Mouse (Mus musculus) adipocyte (in vitro differentiated cells): ENCODE measurements around the gene Vezf1.

Source experiments
- DNase-seq: peaks from one replicate; pipeline ENCODE4 v3.0.0-alpha.2; 2016; ENCODE audit warnings: low spot score

The Vezf1 gene

DNA sequence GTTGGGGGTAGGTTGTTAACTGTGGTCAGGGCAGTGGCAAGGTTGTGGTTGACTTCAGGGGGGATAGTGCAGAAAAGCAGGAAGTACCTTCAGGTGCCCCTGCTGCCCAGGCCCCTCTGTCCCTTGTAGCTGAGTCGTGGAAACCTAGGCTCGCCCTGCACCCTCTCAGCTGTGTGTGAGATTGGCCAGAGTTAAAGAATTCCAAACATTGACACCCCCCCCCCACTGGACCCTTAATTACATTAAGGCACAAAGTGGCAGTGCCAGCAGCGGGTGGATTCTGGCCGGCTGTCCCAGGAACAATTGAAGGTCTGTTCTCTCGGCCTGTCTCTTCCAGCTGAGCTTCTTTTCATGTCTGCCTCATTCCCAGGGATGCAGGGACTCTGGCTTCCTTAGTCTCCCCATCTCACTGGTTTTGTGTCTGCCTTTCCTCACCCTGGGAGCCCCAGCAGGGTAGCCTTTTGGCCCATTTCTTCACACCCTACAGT lies 58.3 kb downstream of the Vezf1 start:
- no peak for DNase-seq

DNA sequence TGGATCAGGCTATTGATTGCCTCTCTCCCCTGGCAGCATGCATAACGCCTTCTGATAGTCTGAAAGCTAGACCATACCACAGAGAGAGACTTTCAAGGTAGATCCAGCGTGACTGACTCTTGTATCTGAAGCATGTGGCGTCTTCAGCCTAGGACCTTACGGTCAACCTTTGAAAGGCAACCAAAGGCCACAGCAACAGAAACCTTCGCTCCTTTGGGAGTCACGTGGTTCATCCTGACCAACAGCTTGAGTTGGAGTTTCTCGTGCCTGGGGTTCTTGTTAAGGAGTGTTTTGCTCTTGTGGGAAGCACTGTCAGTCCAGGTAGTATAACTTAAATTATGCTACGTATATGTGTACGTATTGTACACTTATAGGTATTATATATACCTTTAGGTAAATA lies 60.4 kb downstream of the Vezf1 start:
- no peak for DNase-seq

DNA sequence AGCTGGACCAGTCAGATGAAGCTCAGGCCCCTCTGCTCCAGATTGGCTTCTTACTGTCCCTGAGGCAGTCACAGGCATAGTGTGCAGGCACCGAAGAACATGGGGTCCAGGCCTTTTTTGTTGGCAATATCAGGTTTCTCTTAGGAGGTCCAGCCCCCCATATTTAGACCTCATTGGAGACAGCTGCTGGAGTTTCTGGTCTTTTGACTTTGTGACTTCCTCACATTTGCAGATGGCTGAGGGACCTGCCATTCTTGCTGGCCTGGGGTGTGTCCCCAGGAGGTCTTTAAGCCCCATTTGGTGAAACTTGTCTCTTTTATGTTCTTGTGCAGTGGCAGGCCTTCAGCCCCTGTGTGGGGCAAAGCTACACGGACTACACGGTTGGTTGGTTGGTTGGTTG lies 61.2 kb downstream of the Vezf1 start:
- no peak for DNase-seq

DNA sequence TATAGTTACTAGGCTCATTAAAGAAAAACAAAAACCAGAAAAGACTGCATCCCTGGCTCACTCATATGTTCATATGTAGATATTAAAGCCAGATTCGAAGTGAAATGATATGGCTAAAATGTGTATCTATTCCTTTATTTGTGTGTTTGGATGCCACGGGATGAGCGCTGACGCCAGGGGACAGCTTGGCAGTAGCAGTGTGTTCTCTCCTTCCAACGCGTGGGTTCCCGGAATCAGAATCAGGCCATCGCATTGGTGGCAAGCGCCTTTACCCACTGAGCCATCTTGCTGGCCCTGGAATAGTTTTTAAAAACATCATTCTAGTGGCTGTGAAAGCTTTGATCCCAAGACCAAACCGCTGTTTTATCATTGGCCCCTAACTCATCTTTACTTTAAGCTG lies 61.9 kb downstream of the Vezf1 start:
- DNase-seq: no peak

DNA sequence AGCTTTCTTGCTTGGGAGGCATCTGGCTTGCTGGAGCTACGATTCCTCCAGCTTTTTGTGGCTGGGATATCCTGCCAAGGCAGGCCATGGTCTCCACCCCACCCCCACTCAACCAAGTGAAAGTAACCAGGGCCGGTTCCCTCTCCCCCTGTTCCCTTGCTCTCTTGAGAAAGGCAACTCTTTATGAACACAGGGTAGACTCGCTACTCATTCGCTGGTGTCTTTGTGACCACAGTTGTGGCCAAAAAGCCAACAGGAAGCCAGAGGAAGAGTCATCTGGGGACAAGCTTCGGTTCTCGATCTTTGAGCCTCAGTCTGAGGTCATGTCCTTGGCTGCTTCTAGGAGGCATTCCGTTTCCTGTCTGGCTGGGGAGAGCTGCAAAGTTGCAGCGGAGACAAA lies 63.8 kb downstream of the Vezf1 start:
- peak; percentile 66 for DNase-seq
